Mouse (Mus musculus): Measurements from ENCODE around the gene Osgin1. TPM values are rescaled to one million over a fixed set of nuclear protein-coding genes. Genes with fewer than 3 reads are reported as not detected.

Gene Osgin1
- total RNA-seq, 2 experiments from 2014 or later, result 0.55 to 1.5 TPM

DNA sequence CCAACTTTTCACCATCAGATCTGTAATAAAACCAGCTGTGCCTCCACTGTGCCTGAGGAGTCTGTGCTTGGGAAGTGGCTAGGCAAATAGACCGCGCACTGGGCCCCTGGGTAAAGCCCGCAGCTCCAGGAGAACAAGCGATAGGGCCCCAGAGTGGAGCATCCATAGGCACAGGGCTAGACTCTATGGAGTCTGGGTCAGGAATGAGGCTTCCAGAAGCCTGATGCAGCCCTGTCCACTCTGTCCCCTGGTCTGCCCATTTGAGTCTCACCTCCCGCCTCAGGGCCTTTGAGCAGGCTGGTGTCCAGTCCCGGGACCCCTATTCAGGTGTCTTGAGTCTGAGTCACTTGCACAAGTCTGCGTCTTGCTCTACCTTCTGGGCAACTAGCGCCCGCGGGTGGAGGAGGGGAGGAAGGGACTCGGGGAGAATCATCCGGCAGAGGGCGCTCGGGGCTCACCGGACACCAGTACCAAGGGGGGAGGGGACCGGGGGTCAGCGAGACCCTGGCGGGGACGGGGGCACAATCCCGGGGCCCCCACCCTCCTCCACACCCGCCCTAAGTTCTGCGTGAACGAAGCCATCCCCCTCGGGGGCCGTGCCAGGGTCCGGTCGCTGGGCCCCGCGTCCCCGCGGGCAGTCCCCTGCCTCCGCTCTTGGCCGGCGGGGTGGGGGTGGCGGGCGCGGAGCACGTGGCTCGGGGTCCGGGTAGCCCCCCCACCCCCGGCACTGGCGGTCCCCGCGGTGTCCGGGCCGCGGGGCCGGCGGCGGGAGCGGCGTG is 12.5 kb downstream of the Osgin1 start, which contains the start of gene Necab2:
Necab2 (plus strand) TSS at position 509 of the 779 bp plus-strand sequence.
- peak; percentile 89 for DNase-seq

DNA sequence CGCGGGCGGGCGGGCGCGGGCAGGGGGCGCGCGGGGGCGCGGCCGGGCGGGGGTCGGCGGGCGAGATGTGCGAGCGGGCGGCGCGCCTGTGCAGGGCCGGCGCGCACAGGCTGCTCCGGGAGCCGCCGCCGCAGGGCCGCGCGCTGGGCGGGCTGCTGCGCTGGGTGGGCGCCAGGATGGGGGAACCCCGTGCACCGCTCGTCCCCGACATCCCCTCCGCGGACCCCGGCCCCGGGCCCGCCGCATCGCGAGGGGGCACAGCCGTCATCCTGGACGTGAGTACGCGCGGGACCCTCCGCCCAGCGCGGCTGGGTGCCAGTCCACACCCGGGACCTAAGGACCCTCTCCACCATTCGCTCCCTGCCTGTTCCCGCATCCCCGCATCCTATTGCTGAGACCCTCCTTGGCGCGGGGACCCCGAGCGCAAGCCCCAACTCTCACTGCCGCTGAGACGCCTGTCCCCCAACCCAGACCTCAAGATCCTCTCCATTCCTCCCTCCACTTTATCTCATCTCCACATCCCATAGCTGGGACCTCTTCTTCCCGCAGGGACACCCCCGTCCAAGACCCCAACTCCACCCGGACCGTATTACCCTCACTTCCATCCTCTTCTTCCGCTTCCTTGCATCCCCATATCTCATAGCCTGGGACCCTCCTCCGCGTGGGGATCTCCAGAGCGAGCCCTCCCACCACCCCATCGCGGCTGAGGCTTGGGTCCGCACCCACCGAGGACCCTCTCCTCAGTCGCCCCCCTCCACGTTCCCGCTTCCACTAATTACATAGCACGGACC is 13.3 kb downstream of the Osgin1 start:
- no peak for DNase-seq

DNA sequence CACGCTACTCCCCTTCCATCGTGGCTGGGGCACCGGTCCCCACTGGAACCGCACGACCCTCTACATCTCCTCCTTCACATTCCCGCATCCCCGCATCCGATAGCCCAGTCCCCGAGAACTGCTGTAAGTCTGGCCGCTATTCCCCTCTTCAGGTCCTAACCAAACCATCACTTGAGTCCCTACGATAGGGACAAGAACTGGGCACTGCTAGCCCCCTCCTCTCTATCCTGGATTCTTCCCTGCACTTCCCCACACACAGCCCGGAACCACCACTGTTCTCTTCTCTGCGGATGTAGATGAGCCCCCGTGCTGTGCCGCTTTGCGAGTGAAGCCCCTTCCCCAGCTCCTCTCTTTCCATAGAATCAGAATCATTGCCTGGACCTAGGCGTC is 13.9 kb downstream of the Osgin1 start:
- DNase-seq, result no peak

DNA sequence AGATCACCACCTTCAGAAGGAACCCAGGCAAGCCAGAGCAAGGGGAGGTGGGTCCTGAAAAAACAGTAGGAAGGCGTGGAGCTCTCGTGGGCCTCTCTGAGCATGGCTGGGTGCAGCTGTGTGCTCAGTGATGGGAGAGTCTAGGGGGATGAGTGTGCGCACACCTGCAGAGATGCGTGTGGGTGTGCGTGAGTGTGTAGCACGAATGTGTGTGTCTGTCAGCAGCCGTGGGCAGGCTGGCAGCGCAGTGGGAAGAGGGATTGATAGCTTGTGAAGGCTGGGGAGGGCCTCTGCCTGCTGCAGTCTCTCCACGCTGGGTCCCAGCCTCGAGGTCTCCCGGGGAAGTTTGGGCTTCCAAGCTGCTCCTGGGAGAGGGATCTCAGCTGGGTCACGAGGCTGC is 15.7 kb downstream of the Osgin1 start:
- DNase-seq, result no peak

DNA sequence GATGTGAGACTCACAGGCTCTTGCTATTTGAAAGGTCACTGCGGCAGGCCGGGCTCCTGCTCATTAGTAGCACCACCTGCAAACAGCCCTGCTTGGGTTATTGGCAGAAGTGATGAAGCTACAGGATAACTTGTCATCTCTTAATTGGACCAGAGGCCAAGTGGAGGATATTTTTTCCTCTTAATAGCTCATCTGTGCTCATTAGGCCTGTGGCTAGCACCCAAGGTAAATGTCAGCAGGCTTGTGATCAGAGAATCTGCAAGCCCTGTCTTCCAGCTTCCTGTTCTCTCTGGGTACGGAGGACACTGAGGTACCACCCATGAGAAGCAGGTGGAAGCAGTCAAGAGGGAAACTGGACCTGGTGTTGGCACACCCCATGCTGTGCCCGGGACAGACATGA is 17.2 kb downstream of the Osgin1 start:
- DNase-seq, result no peak

DNA sequence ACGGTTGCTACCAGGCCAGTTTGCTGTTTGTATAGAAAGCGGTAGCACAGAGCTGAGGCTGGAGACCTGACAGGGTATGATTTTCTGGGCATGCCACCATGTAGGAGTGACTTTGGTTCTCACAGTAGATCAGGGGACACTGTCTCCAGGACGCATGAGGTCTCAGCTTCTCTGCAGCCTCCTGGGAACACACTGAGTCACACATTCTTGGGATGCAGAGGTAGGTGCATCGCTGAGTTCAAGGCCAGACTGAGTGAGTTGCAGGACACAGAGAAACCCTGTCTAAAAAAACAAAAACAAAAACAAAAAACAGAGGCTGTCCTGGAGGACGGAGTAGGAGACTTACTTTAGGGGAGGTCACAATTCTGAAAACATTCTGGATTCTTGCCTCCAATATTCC is 19.0 kb downstream of the Osgin1 start:
- DNase-seq, result no peak

DNA sequence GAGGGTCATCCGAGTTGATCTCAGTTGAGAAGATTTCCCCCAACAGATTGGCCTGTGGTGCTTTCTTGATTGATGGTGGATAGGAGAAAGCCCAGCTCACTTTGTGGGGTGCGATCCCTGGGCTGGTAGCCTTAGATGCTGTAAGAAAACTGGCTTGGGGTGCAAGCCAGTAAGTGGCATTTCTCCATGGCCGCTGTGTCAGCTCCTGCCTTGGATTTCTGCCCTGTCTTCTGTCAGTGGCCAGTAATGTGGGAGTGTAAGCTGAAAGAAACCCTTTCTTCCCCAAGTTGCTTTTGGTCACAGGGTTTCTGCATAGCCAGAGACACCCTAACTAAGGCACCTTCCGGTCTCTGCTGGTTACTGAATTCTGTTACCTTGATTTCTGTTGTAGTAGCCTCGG is 22.1 kb downstream of the Osgin1 start:
- DNase-seq, result no peak

DNA sequence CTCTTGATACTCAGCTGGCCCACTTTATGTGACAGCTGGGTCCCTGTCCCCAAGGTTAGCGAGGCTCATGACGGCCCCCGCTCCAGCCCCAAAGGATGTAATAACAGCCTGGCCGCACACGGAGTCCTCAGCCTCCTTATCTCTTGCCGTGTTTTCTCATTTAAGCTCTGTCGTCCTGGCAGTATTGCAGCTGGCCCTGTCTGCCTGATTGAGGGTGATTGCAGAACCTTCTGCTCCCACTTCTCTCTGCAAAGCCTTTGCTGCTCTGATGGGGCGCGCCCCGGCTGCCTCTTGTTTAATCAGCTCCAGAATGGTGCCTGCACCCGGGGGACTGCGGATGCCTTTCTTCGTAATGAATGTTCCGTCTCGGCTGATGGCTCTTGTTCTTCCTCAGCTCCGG is 25.8 kb downstream of the Osgin1 start:
- no peak for DNase-seq

DNA sequence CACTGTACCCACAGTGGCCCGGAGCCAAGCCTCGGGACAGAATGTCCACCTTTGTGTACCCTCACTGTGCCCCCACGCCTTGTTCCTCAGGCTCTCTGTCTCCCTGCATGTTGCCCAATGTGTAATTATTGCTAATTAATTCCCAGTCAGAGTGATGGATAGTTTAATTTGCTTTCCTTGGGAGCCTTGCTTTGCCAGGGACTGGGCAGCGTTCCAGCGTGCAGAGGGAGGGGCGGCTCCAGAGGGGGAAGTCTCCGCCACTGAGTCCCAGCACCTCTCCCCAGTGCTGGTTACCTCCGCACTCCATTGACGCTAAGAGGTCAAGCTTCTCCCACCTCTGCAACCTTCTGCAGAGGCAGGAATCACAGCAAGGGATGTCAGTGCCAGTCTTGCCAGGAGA is 27.4 kb downstream of the Osgin1 start:
- no peak for DNase-seq

DNA sequence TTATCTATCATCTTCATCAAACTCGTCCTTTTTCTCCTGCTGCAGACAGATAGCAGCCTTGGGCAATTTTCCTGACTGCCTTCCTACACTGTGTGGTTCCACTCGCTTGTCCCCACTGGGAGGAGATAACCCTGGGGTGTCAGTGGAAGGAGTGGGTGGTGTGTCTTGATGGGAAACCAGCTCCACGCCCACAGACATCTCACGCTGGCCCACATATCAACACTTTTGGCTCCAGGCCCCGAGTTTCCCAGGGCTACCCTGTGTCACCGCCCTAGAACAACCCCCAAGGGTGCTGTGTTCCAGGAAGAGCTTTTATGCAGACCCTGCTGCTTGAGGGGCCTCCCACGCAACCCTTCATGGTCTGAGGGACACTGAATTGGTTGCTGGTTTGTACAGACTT is 29.8 kb downstream of the Osgin1 start:
- DNase-seq, result no peak

DNA sequence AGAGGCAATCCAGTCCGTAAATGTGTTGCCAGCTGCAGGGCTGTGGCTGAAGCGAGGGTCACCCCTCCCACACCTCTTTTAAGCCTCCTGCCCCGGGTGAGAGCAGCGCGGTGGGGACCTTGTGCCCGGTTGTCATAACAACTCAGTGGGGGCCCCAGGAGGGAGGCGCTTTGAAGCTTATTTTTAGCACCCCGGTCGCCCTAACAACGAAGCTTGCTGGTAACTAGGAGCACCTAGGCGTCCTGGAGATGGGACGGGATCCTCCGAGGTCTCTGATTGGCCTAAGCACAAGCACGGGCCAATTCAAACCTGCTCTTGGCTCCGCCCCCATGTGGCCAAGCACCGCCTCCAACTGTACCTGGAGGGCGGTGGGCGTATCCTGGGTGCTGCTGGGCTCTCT is 32.2 kb downstream of the Osgin1 start:
- no peak for DNase-seq

DNA sequence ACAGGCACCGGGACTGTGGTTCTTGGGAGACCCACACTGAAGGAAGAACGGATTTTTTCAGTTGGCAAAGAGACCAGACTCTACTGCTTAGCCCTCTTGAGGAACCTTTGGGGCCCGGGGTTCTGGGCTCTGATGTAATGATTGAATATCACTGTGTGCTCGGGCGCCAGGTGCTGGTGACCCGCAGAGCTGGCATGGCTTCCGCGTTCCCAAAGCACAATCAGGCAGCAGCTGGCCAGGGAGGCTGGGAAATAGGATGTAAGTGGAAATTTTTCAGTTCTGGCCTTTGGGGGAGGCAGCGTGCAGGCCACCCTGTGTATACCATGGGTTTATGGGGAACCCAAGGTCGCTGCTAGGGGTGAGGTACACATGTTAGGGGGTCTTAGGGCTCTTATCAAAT is 32.9 kb downstream of the Osgin1 start:
- DNase-seq, result no peak

DNA sequence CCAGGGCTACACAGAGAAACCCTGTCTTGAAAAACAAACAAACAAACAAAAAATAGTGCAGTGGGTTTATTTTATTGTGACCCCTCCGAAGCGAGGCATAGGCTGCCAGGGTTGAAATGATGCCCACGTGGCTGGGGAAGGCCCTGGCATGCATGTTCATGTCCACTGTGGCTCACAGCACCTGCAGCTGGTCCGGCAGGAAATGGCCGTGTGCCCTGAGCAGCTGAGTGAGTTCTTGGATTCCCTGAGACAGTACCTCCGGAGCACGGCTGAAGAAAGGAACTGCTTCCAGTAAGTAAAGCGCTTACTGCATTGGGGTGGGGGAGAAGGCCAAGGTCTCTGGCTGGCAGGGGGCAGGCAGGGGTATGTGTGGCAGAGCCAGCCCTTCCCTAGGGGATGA is 34.2 kb downstream of the Osgin1 start:
- no peak for DNase-seq

DNA sequence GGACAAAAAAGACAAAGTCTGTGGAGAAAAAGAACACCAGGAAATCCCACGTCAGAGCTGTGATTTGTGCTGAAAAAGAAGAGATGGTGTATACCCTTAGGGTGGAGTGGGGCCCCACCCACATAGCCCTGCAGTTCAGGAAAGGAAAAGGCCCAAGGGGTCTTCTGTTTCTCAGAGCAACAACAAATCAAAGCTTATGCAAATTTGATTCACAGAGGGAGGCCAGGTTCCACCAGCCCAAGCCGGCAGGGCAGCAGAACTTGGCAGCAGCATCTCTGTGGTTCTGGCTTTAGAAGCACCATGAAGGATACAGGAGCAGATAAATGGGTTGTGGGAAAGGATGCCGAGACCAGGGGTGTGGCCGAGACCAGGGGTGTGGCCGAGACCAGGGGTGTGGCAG is 44.8 kb downstream of the Osgin1 start:
- no peak for DNase-seq

DNA sequence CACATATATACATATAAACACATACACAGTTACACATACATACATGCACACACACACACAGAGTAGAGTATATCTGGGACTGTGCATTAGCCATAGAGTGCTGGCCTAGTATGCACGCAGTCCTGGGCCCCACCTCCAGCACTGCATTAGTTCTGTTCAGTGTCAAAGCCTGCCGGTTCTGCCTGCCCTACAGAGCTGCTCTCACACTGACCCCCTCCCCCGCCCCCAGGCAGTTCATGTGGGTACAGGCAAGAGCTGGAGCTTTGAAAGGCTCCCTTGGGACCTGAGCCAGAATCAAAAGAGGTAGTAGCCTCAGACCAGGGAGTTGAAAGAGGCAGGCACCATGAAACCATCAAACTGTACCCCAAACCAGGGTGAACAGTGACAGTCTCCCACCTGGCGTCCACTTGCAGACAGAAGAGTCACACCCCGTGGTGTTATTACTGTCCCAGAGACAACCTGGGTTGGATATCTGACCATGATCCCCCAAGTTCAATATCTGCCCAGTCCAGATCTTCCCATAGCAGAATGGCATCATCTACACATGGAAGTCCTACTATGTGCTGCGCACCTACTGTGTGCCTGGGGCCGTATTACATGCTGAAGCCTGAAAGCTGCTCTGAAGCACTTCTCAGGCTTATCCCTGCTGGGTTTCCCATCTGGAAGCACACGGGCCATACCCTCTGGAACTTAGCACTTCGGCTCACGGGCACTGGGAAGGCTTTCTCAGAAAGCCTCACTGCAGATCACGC is 50.4 kb downstream of the Osgin1 start:
- no peak for DNase-seq

DNA sequence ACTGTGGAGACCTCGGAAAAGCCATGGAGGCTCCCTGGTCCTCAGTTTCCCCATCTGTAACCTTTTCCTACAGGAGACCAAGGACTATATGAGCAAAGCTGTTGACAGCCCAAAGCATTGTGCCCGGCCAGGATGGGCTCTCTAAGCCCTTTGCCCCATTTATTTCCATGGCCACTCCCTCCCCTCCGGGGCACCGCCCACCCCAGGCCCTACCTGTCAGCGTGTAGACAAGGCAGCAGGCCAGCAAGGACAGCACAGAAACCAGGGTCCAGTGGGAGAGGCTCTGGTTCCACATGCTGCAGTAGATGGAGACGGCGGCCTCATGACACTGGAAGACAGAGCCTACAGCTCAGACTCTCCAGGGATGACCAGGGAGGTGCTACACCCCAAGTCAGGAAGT is 53.2 kb downstream of the Osgin1 start:
- no peak for DNase-seq

Other genes starting within 250 kb of the Osgin1 start
- gene Hsbp1, start 89.6 kb upstream of the Osgin1 start, total RNA-seq (2021), result 100 to 1,000 TPM; 180 to 183 TPM
- 10 to 100 TPM; 70.4 to 72.5 TPM for gene Mlycd, start 39.2 kb upstream of the Osgin1 start, total RNA-seq (2021)
- under 1 TPM in 1 of 2 experiments, not detected in 1; 0.23 TPM for gene Necab2, start 12.6 kb downstream of the Osgin1 start, total RNA-seq (2021)
- gene Slc38a8, start 67.6 kb downstream of the Osgin1 start, total RNA-seq (2021), result not detected
- gene Mbtps1, start 124.6 kb downstream of the Osgin1 start, total RNA-seq (2021), result 10 to 100 TPM; 68.6 to 70.0 TPM
- gene Hsdl1, start 141.1 kb downstream of the Osgin1 start, total RNA-seq (2021), result 10 to 100 TPM; 18.4 to 20.2 TPM
- not detected for gene Dnaaf1, start 141.1 kb downstream of the Osgin1 start, total RNA-seq (2021)
- gene Taf1c, start 171.1 kb downstream of the Osgin1 start, total RNA-seq (2021), result 1 to 10 TPM; 4.3 to 4.5 TPM
- not detected for gene Adad2, start 178.6 kb downstream of the Osgin1 start, total RNA-seq (2021)
- gene Kcng4, start 201.6 kb downstream of the Osgin1 start, total RNA-seq (2021), result not detected
- gene Wfdc1, start 232.2 kb downstream of the Osgin1 start, total RNA-seq (2021), result 10 to 100 TPM; 26.3 to 26.8 TPM